ENCODE assay signal across 8 mouse cellular contexts in genomic region chr5:123137044-123137909, GRCm38 (mm10). TPM values are rescaled to one million over a fixed set of nuclear protein-coding genes. Genes with fewer than 3 reads are reported as not detected.
DNase-seq lines count a peak whose midpoint lies in the region; ATAC-seq and TF ChIP-seq lines count a peak whose summit lies in the region.

No protein-coding gene starts in this region.

- H3K4me2 ChIP-seq in liver, embryonic 14.5 days (ENCODE audit: low read depth) = peak overlapping the region; percentile 100
- H3K4me2 ChIP-seq in neural tube, embryonic 12.5 days (replicated peaks) = peak overlapping the region; percentile 100

- peak; percentile 16; the same call in 1 of the 2 replicates for ATAC-seq in liver, embryonic 14.5 days (ENCODE audit: insufficient read depth)
- ATAC-seq in neural tube, embryonic 12.5 days (ENCODE audit: low FRiP score, low read depth) = no peak

- WGBS in embryonic facial prominence, embryonic 10.5 days = 2% methylated on average over 20 of the region's 20 CpGs
- 5% methylated on average over 20 of the region's 20 CpGs for WGBS in kidney, adult 2 months
- WGBS in liver, embryonic 14.5 days (ENCODE audit: insufficient replicate concordance) = 2% methylated on average over 20 of the region's 20 CpGs
- 1% methylated on average over 20 of the region's 20 CpGs for WGBS in neural tube, embryonic 12.5 days
- whole genome bisulfite sequencing in thymus, adult 2 months = 8% methylated on average over 20 of the region's 20 CpGs

- H3K27ac ChIP-seq in layer of hippocampus, adult 2 months = peak overlapping the region; percentile 100
- H3K27ac ChIP-seq in embryonic facial prominence, embryonic 10.5 days (replicated peaks) = peak overlapping the region; percentile 100
- H3K27ac ChIP-seq in kidney, adult 2 months (ENCODE audit: insufficient read depth, low read depth, low read length) = peak overlapping the region; percentile 98
- peak overlapping the region; percentile 98 for H3K27ac ChIP-seq in liver, embryonic 14.5 days
- H3K27ac ChIP-seq in neural tube, embryonic 12.5 days = peak overlapping the region; percentile 100
- peak overlapping the region; percentile 95 for H3K27ac ChIP-seq in thymus, adult 2 months (ENCODE audit: control insufficient read depth, insufficient read depth, low read length)

- H3K9me3 ChIP-seq in embryonic facial prominence, embryonic 10.5 days = no peaks in the 10 kb centered on the region
- H3K9me3 ChIP-seq in liver, embryonic 14.5 days (ENCODE audit: control insufficient read depth, low read length) = no peaks in the 10 kb centered on the region
- H3K9me3 ChIP-seq in neural tube, embryonic 12.5 days = no peaks in the 10 kb centered on the region

- H3K27me3 ChIP-seq in embryonic facial prominence, embryonic 10.5 days (replicated peaks; ENCODE audit: low read depth, poor library complexity, severe bottlenecking) = no peaks in the 10 kb centered on the region
- no peaks in the 10 kb centered on the region for H3K27me3 ChIP-seq in kidney, adult 2 months (replicated peaks; ENCODE audit: control insufficient read depth, insufficient read depth, low read length)
- H3K27me3 ChIP-seq in liver, embryonic 14.5 days (ENCODE audit: control insufficient read depth, insufficient read depth, low read length) = no peaks in the 10 kb centered on the region
- no peaks in the 10 kb centered on the region for H3K27me3 ChIP-seq in neural tube, embryonic 12.5 days (replicated peaks)
- no peaks in the 10 kb centered on the region for H3K27me3 ChIP-seq in thymus, adult 2 months (ENCODE audit: control insufficient read depth, insufficient read depth, low read length)

- TF ChIP-seq EP300 in liver, embryonic 14.5 days (IDR thresholded peaks at IDR 0.05; ENCODE audit: low read depth) = 0 out of 2 replicates have a peak, but pooled peaks have one; percentile 17

- peak overlapping the region; percentile 76 for H3K4me3 ChIP-seq in layer of hippocampus, adult 2 months
- peak overlapping the region; percentile 99 for H3K4me3 ChIP-seq in embryonic facial prominence, embryonic 10.5 days
- H3K4me3 ChIP-seq in kidney, adult 2 months (ENCODE audit: insufficient read depth, low read depth, low read length) = peak overlapping the region; percentile 63
- H3K4me3 ChIP-seq in liver, embryonic 14.5 days (ENCODE audit: insufficient read depth in 1 of 2, low read depth in 2 of 2, low read length in 2 of 2) = peak overlapping the region; percentile 74 to 79
- H3K4me3 ChIP-seq in neural tube, embryonic 12.5 days = peak overlapping the region; percentile 89
- H3K4me3 ChIP-seq in thymus, adult 2 months (ENCODE audit: control insufficient read depth, insufficient read depth, low read length) = peak overlapping the region; percentile 76

- peak overlapping the region; percentile 99 for H3K9ac ChIP-seq in liver, embryonic 14.5 days (replicated peaks)
- H3K9ac ChIP-seq in neural tube, embryonic 12.5 days = peak overlapping the region; percentile 100

- TF ChIP-seq POLR2A in kidney, adult 2 months (IDR thresholded peaks at IDR 0.05; ENCODE audit: low read depth, low read length) = no peak
- TF ChIP-seq POLR2A in thymus, adult 2 months (IDR thresholded peaks at IDR 0.05; ENCODE audit: control insufficient read depth, extremely low read depth, insufficient read depth, low read length, poor library complexity) = no peak

- H3K4me1 ChIP-seq in embryonic facial prominence, embryonic 10.5 days = peaks cover 74% of the 10 kb centered on the region
- peaks cover 31% of the 10 kb centered on the region for H3K4me1 ChIP-seq in kidney, adult 2 months (ENCODE audit: control insufficient read depth, insufficient read depth, low read length)
- H3K4me1 ChIP-seq in liver, embryonic 14.5 days (replicated peaks; ENCODE audit: control insufficient read depth in 2 of 2, insufficient read depth in 2 of 2, low read length in 1 of 2) = peaks cover 36 to 44% of the 10 kb centered on the region in 2 experiments
- peaks cover 55% of the 10 kb centered on the region for H3K4me1 ChIP-seq in neural tube, embryonic 12.5 days
- peaks cover 49% of the 10 kb centered on the region for H3K4me1 ChIP-seq in thymus, adult 2 months (replicated peaks; ENCODE audit: control insufficient read depth, insufficient read depth, low read length)

- DNase-seq in layer of hippocampus, adult 2 months (ENCODE audit: low spot score in 2 of 2) = no peak
- DNase-seq in layer of hippocampus, postnatal 14 days (ENCODE audit: low spot score in 2 of 2) = no peak
- DNase-seq in embryonic facial prominence, embryonic 10.5 days (ENCODE audit: low spot score) = peak; percentile 85
- peak; percentile 92 to 94 for DNase-seq in heart, adult 18-20 months
- peak; percentile 95 for DNase-seq in kidney, adult 2 months
- DNase-seq in liver, embryonic 14.5 days (ENCODE audit: low read depth in 3 of 3, low spot score in 3 of 3) = peak in 2 of 3 experiments; percentile 68 to 69
- DNase-seq in thymus, adult 2 months = peak; percentile 64

- TF ChIP-seq CTCF in layer of hippocampus, adult 2 months (conservative IDR thresholded peaks at IDR 0.05) = no peak
- TF ChIP-seq CTCF in kidney, adult 2 months (conservative IDR thresholded peaks at IDR 0.05; ENCODE audit: insufficient read depth, insufficient read length, low read depth, low read length) = no peak
- TF ChIP-seq CTCF in liver, embryonic 14.5 days (IDR thresholded peaks at IDR 0.05; ENCODE audit: low read depth) = no peak
- 0 out of 2 replicates have a peak, but pooled peaks have one; percentile 11 for TF ChIP-seq CTCF in thymus, adult 2 months (IDR thresholded peaks at IDR 0.05; ENCODE audit: borderline replicate concordance, control insufficient read depth, extremely low read depth, insufficient read depth, low read length, poor library complexity)

- H3K36me3 ChIP-seq in embryonic facial prominence, embryonic 10.5 days (replicated peaks) = peaks cover 24% of the 10 kb centered on the region
- H3K36me3 ChIP-seq in kidney, adult 2 months (ENCODE audit: control insufficient read depth, insufficient read depth, low read length) = peaks cover 3% of the 10 kb centered on the region; the same call in 1 of the 2 replicates
- H3K36me3 ChIP-seq in liver, embryonic 14.5 days (replicated peaks; ENCODE audit: control insufficient read depth, insufficient read depth, low read depth) = peaks cover 14% of the 10 kb centered on the region
- H3K36me3 ChIP-seq in neural tube, embryonic 12.5 days = peaks cover 15% of the 10 kb centered on the region; the same call in 1 of the 2 replicates
- peaks cover 4% of the 10 kb centered on the region; the same call in 1 of the 2 replicates for H3K36me3 ChIP-seq in thymus, adult 2 months (ENCODE audit: control insufficient read depth, insufficient read depth, low read length)

RNA-seq across cellular contexts. Expression of gene Setd1b, which starts 4.7 kb away (rescaled TPM):
- 10 to 100 TPM; 31.2 to 39.4 TPM for total RNA-seq in layer of hippocampus, adult 2 months (2021)
- total RNA-seq in layer of hippocampus, postnatal 14 days (2021) = 10 to 100 TPM; 31.1 to 31.2 TPM
- polyA plus RNA-seq in embryonic facial prominence, embryonic 10.5 days (2016; fragmentation: Nextera tagmentation; extraction: Ambion mirVana) = 8.1 TPM in 2 replicates
- total RNA-seq in heart, adult 18-20 months (2021) = 10 to 100 TPM; 11.4 to 15.5 TPM
- 6.7 and 8.8 TPM in 2 replicates for polyA plus RNA-seq in kidney, adult 2 months (2012; rRNA removed)
- 2.3 and 2.7 TPM in 2 replicates for polyA plus RNA-seq in liver, embryonic 14.5 days (2012; rRNA removed)
- 3.3 and 4.3 TPM in 2 replicates for polyA plus RNA-seq in liver, embryonic 14.5 days (2014; fragmentation: Nextera tagmentation; extraction: Ambion mirVana)
- polyA plus RNA-seq in neural tube, embryonic 12.5 days (2016; fragmentation: Nextera tagmentation; extraction: Ambion mirVana) = 12.9 and 13.0 TPM in 2 replicates
- 45.5 and 66.9 TPM in 2 replicates for polyA plus RNA-seq in thymus, adult 2 months (2012; rRNA removed)

RNA-seq across cellular contexts. Expression of gene Rhof, which starts 4.8 kb away (rescaled TPM):
- total RNA-seq in layer of hippocampus, adult 2 months (2021) = 10 to 100 TPM; 43.3 to 46.3 TPM
- total RNA-seq in layer of hippocampus, postnatal 14 days (2021) = 10 to 100 TPM; 42.3 to 42.9 TPM
- polyA plus RNA-seq in embryonic facial prominence, embryonic 10.5 days (2016; fragmentation: Nextera tagmentation; extraction: Ambion mirVana) = 1.2 and 2.2 TPM in 2 replicates
- 1 to 10 TPM in 1 of 2 experiments, under 1 TPM in 1; 0.55 to 2.6 TPM for total RNA-seq in heart, adult 18-20 months (2021)
- 12.1 and 13.4 TPM in 2 replicates for polyA plus RNA-seq in kidney, adult 2 months (2012; rRNA removed)
- polyA plus RNA-seq in liver, embryonic 14.5 days (2012; rRNA removed) = 1.8 and 2.1 TPM in 2 replicates
- 2.5 and 2.6 TPM in 2 replicates for polyA plus RNA-seq in liver, embryonic 14.5 days (2014; fragmentation: Nextera tagmentation; extraction: Ambion mirVana)
- polyA plus RNA-seq in neural tube, embryonic 12.5 days (2016; fragmentation: Nextera tagmentation; extraction: Ambion mirVana) = 2.4 and 2.9 TPM in 2 replicates
- polyA plus RNA-seq in thymus, adult 2 months (2012; rRNA removed) = 45.1 and 51.9 TPM in 2 replicates

RNA-seq across cellular contexts. Expression of gene Psmd9, which starts 31.9 kb away (rescaled TPM):
- 10 to 100 TPM; 27.8 to 30.4 TPM for total RNA-seq in layer of hippocampus, adult 2 months (2021)
- total RNA-seq in layer of hippocampus, postnatal 14 days (2021) = 10 to 100 TPM; 30.9 to 42.8 TPM
- polyA plus RNA-seq in embryonic facial prominence, embryonic 10.5 days (2016; fragmentation: Nextera tagmentation; extraction: Ambion mirVana) = 79.1 and 89.3 TPM in 2 replicates
- total RNA-seq in heart, adult 18-20 months (2021) = 10 to 100 TPM; 12.9 to 17.0 TPM
- polyA plus RNA-seq in kidney, adult 2 months (2012; rRNA removed) = 34.2 and 35.1 TPM in 2 replicates
- 17.4 and 26.6 TPM in 2 replicates for polyA plus RNA-seq in liver, embryonic 14.5 days (2012; rRNA removed)
- polyA plus RNA-seq in liver, embryonic 14.5 days (2014; fragmentation: Nextera tagmentation; extraction: Ambion mirVana) = 51.4 and 55.1 TPM in 2 replicates
- 74.1 and 77.7 TPM in 2 replicates for polyA plus RNA-seq in neural tube, embryonic 12.5 days (2016; fragmentation: Nextera tagmentation; extraction: Ambion mirVana)
- polyA plus RNA-seq in thymus, adult 2 months (2012; rRNA removed) = 32.7 and 34.7 TPM in 2 replicates

RNA-seq across cellular contexts. Expression of gene Hpd, which starts 45.2 kb away (rescaled TPM):
- not detected for total RNA-seq in layer of hippocampus, adult 2 months (2021)
- total RNA-seq in layer of hippocampus, postnatal 14 days (2021) = not detected
- polyA plus RNA-seq in embryonic facial prominence, embryonic 10.5 days (2016; fragmentation: Nextera tagmentation; extraction: Ambion mirVana) = not detected in 2 replicates
- under 1 TPM in 1 of 2 experiments, not detected in 1; 0.51 TPM for total RNA-seq in heart, adult 18-20 months (2021)
- 418 and 439 TPM in 2 replicates for polyA plus RNA-seq in kidney, adult 2 months (2012; rRNA removed)
- 28.7 and 29.2 TPM in 2 replicates for polyA plus RNA-seq in liver, embryonic 14.5 days (2012; rRNA removed)
- 26.7 and 37.0 TPM in 2 replicates for polyA plus RNA-seq in liver, embryonic 14.5 days (2014; fragmentation: Nextera tagmentation; extraction: Ambion mirVana)
- polyA plus RNA-seq in neural tube, embryonic 12.5 days (2016; fragmentation: Nextera tagmentation; extraction: Ambion mirVana) = not detected in 2 replicates
- polyA plus RNA-seq in thymus, adult 2 months (2012; rRNA removed) = 1.5 and 6.0 TPM in 2 replicates

Comparison
In these comparisons a context has a peak if more than half of its experiments do, and no peak if none do; other contexts are left out.
1. DNase-seq: peak in embryonic facial prominence, embryonic 10.5 days (single experiment), heart, adult 18-20 months (2 of 2), kidney, adult 2 months (single experiment), liver, embryonic 14.5 days (2 of 3) and thymus, adult 2 months (single experiment); none in layer of hippocampus, adult 2 months (0 of 2) and layer of hippocampus, postnatal 14 days (0 of 2).
2. Peak in every context shown above with its lines, with median percentiles within 50 percentile points of each other: H3K27ac ChIP-seq and H3K4me3 ChIP-seq.